Mouse (Mus musculus) midbrain, postnatal 0 days (tissue): ENCODE measurements around the gene Ccdc8. TPM values are rescaled to one million over a fixed set of nuclear protein-coding genes. Genes with fewer than 3 reads are reported as not detected.
"Not testable (repeated sequence)": the region's sequence is repeated elsewhere in the genome, so short reads cannot be mapped to it uniquely, and the experiment has no call there.

ENCODE experiments used
- ATAC-seq: fragments of 200-750 bp; cut with Nextera tagmentation; 2 replicates; pipeline ENCODE4 v1.8.0; 2017; ENCODE audit warnings: moderate number of reproducible peaks, mild to moderate bottlenecking, moderate TSS enrichment, moderate library complexity; ENCODE audit not compliant: low FRiP score
- DNase-seq: peaks from one replicate; pipeline ENCODE4 v3.0.0-alpha.2; 2015; ENCODE audit warnings: low spot score
- H3K27ac ChIP-seq: fragments of 300-500 bp; sonication (generic); 2 replicates; pipeline ENCODE4 v1.5.1; 2014; ENCODE audit warnings: low read depth, mild to moderate bottlenecking, low read length, mixed read lengths
- H3K27me3 ChIP-seq: fragments of 300-500 bp; sonication (generic); 2 replicates; pipeline ENCODE4 v1.6.1; 2014; ENCODE audit warnings: low read length, control low read depth, mixed read lengths; ENCODE audit not compliant: insufficient read depth
- H3K36me3 ChIP-seq: fragments of 300-500 bp; sonication (generic); 2 replicates; pipeline ENCODE4 v1.6.1; 2014; ENCODE audit warnings: low read length, control low read depth, mixed read lengths; ENCODE audit not compliant: insufficient read depth
- H3K4me1 ChIP-seq: fragments of 300-500 bp; sonication (generic); 2 replicates; pipeline ENCODE4 v1.6.1; 2014; ENCODE audit warnings: mild to moderate bottlenecking, control low read depth, antibody characterized with exemption, low read length, mixed read lengths; ENCODE audit not compliant: insufficient read depth
- H3K4me2 ChIP-seq: fragments of 300-500 bp; sonication (generic); 2 replicates; pipeline ENCODE4 v1.6.1; 2014; ENCODE audit warnings: low read depth, mild to moderate bottlenecking, low read length, mixed read lengths; ENCODE audit not compliant: poor library complexity, severe bottlenecking
- H3K4me3 ChIP-seq: fragments of 300-500 bp; sonication (generic); 2 replicates; pipeline ENCODE4 v1.5.1; 2014; ENCODE audit warnings: low read depth, mild to moderate bottlenecking, low read length, moderate library complexity
- H3K9ac ChIP-seq: fragments of 300-500 bp; sonication (generic); replicated peaks from 2 replicates; pipeline ENCODE4 v1.6.1; 2014; ENCODE audit warnings: mild to moderate bottlenecking, low read length, moderate library complexity, mixed read lengths; ENCODE audit not compliant: poor library complexity, severe bottlenecking
- H3K9me3 ChIP-seq: fragments of 300-500 bp; sonication (generic); 2 replicates; pipeline ENCODE4 v1.6.1; 2016; ENCODE audit warnings: low read length, control low read depth
- CTCF ChIP-seq: IDR thresholded peaks from 2 replicates; pipeline ENCODE4 v1.5.1; 2016; ENCODE audit warnings: antibody characterized with exemption, mild to moderate bottlenecking
- WGBS: fragments of 180-500 bp; shearing (Covaris S2); extraction: QIAGEN DNeasy Blood & Tissue Kit; methylation state at CpG from one replicate; pipeline ENCODE4 v1.1.7; 2014; 5-methylcytosine and 5-hydroxymethylcytosine counted together
- polyA plus RNA-seq: library from polyadenylated mRNA; unstranded; fragments of >200 nt; fragmentation: Nextera tagmentation; extraction: Ambion mirVana; gene quantifications from 2 replicates; pipeline ENCODE4 v1.2.1, GENCODE M21; 2015
- total RNA-seq: library from RNA; depleted of rRNA; stranded (reverse); fragments of >200 nt; gene quantifications from 2 replicates; pipeline ENCODE4 v1.2.3, GENCODE M21; 2014

The Ccdc8 gene
- total and polyA plus RNA-seq, 2 experiments from 2014 or later: 2.0 to 5.5 TPM

DNA sequence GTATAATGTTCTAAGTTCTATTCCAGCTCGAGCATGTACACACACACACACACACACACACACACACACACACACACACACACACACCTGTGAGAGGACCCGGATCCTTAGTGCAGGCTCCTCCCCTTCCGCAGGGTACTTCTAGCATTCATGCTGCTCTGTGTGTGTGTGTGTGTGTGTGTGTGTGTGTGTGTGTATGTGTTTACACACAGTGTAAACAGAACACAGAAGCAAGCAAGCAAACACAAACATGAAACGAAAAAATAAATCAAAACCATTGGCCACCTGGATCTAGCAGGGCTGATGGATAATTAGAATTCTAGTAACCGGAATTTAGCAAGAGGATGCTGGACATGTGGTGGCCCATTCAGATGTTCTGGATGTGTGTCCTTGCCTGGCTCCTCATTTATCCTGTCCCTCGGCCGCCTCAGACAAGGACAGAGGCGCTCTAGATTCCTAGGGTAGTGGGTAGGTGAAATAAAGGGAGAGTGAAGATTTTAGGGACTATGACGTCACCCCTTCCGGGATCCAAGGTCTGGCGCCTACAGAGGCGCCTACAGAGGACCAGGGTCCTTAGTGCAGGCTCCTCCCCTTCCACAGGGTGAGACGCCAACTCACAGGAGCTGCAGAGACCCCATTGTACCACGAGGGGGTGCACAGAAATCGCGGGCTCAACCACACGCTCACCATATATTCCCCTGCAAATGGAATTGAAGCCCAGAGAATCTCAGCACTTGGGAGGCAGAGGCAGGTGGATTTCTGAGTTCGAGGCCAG, 41.5 kb upstream of the Ccdc8 start:
- ATAC-seq (peak; percentile 48), DNase-seq (peak; percentile 87)
- WGBS: 26% methylated on average over 18 of the region's 18 CpGs
- Histone ChIP-seq H3K9ac (no peak overlapping the region), H3K36me3 (no peaks in the 10 kb centered on the region; the same call in 1 of the 2 replicates), H3K9me3 (no peaks in the 10 kb centered on the region), H3K4me3 (no peak overlapping the region), H3K4me1 (peaks cover 12% of the 10 kb centered on the region), H3K27ac (peak overlapping the region; percentile 65), H3K27me3 (no peaks in the 10 kb centered on the region), H3K4me2 (no peak overlapping the region)
- peak; percentile 87 for TF ChIP-seq CTCF

DNA sequence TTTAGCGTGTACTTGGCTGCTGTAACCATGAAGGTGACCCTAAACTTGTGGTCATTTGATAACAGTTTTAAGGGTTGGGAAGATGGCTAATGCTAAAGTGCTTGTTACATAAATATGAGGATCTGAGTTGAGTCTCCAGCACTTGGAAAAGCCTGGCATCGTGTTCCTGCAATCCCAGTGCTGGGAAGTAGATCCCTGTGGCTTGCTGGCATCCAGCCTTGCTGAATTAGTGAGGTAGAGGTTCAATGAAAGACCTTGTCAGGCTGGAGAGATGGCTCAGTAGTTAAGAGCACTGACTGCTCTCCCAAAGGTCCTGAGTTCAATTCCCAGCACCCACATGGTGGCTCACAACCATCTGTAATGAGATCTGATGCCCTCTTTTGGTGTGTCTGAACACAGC, 38.7 kb upstream of the Ccdc8 start:
- not testable (repeated sequence) for H3K4me2 ChIP-seq, H3K9me3 ChIP-seq, ATAC-seq, H3K4me3 ChIP-seq, H3K9ac ChIP-seq, H3K36me3 ChIP-seq, H3K27ac ChIP-seq, H3K4me1 ChIP-seq, H3K27me3 ChIP-seq, DNase-seq
- WGBS: 70% methylated on average over 2 of the region's 2 CpGs

DNA sequence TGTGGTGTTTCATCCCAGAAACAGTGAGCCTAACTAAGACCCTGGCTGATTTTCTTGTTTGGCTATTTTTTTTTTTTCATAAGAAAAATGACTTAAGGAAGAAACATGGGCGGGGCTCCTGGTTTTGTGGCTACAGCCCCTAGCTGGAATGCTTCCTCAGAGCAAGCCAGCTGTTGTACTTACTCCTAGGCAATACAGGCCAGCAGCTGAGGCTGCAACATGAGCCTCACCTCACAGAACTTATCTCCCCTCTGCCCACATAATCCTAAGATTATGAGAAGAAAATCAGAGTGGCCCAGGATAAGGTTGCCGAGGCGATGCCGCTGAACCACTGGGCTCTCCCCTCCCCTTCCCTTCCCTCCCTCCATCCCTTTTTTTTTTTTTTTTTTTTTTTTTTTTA, 36.8 kb upstream of the Ccdc8 start:
- no peaks in the 10 kb centered on the region for H3K36me3 ChIP-seq

DNA sequence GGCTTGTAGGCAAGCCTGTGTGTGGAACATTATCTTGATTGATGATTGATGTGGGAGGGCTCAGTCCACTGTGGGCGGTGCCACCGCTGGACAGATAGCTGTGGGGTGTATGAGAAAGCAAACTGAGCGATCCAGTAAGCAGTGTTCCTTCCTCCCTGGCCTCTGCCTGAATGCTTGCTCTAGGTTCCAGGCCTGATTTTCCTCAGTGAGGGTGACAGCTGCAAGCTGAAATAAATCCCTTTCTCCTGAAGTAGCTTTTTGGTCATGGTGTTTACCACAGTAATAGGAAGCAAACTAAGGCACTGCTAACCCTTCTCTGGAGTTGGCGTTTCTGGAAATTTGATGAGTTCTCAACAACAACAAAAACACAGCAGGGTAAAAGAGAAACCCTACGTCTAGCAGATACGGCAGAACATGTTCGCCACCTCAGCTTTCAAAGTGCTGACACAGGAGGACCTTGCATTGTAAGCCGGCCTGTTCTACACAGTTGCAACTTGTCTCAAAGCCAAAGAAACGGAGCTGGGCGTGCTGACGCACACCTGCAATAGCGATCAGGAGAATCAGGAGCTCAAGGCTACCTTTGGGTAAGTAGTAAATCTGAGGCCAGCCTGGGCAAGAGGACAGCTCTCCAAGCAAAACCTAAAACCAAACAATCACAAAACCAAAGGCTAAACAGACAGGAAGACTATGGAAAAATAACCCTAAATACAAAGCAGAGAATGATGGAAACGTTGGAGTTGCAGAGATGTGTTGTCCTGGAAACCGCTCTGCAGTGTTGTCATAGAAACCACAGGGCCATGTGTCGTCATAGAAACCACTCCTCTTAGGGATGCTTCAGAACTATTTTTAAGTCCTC, 35.9 kb upstream of the Ccdc8 start:
- WGBS: 21% methylated on average over 15 of the region's 15 CpGs
- Histone ChIP-seq H3K4me2 (0 out of 2 replicates have a peak overlapping the region, but pooled peaks have one; percentile 24), H3K4me1 (peaks cover 15% of the 10 kb centered on the region), H3K4me3 (no peak overlapping the region), H3K36me3 (no peaks in the 10 kb centered on the region), H3K9ac (0 out of 2 replicates have a peak overlapping the region, but pooled peaks have one; percentile 3), H3K27me3 (no peaks in the 10 kb centered on the region), H3K27ac (peak overlapping the region; percentile 88), H3K9me3 (no peaks in the 10 kb centered on the region)
- ATAC-seq: peak; percentile 63
- peak; percentile 84 for DNase-seq
- no peak for TF ChIP-seq CTCF

More for the DNA sequence above, 36.8 kb upstream of the Ccdc8 start:
- WGBS: 65% methylated on average over 4 of the region's 4 CpGs
- Histone ChIP-seq H3K9me3 (no peaks in the 10 kb centered on the region), H3K27ac (peak overlapping the region; percentile 65; the same call in 1 of the 2 replicates), H3K27me3 (no peaks in the 10 kb centered on the region), H3K4me2 (no peak overlapping the region), H3K4me1 (peaks cover 10% of the 10 kb centered on the region), H3K9ac (no peak overlapping the region), H3K4me3 (no peak overlapping the region)
- ATAC-seq: no peak
- TF ChIP-seq CTCF: no peak
- no peak for DNase-seq

GRCm38 (mm10) chr7:16959539-16960187, 32.8 kb upstream of the Ccdc8 start, which contains the start of gene Pnmal1:
Gene Pnmal1 (plus strand): TSS chr7:16959679.
- no peaks in the 10 kb centered on the region for H3K27me3 ChIP-seq
- peak within 1 kb of the TSS; percentile 66 for H3K9ac ChIP-seq
- H3K36me3 ChIP-seq: no peaks in the 10 kb centered on the region
- peaks cover 15% of the 10 kb centered on the region for H3K4me1 ChIP-seq
- peak within 1 kb of the TSS; percentile 42 for H3K4me3 ChIP-seq
- no peaks in the 10 kb centered on the region for H3K9me3 ChIP-seq
- H3K4me2 ChIP-seq: peak within 1 kb of the TSS; percentile 74
- no peak for TF ChIP-seq CTCF
- peak within 1 kb of the TSS; percentile 91 for H3K27ac ChIP-seq
- ATAC-seq: peak; percentile 90
- DNase-seq: peak; percentile 98
- WGBS: 2% methylated on average over 17 of the region's 17 CpGs
